Mouse (Mus musculus): ENCODE data around the gene Rnaseh2a. TPM values are rescaled to one million over a fixed set of nuclear protein-coding genes. Genes with fewer than 3 reads are reported as not detected.

The Rnaseh2a gene
- polyA plus RNA-seq, 1 experiment: 30.4 TPM

- peak; percentile 68 for DNase-seq
- TF ChIP-seq CTCF (IDR thresholded peaks at IDR 0.05; ENCODE audit: insufficient read depth, low read length): no peak
- no peak for TF ChIP-seq POLR2A (IDR thresholded peaks at IDR 0.05; ENCODE audit: borderline replicate concordance, extremely low read depth, low read depth, low read length)
- Histone ChIP-seq H3K4me3 (replicated peaks; ENCODE audit: extremely low read depth, low read depth, low read length) (no peak overlapping the region), H3K4me1 (ENCODE audit: control insufficient read depth, insufficient read depth, low read length) (peaks cover 3% of the 10 kb centered on the region; the same call in 1 of the 2 replicates)
- 5% methylated on average over 18 of the region's 18 CpGs for WGBS
These were observed 16.8 kb downstream of the Rnaseh2a start for GRCm38 (mm10) chr8:84952612-84953255.

- 24% methylated on average over 12 of the region's 12 CpGs for WGBS
- no peak overlapping the region for H3K4me3 ChIP-seq (replicated peaks; ENCODE audit: extremely low read depth, low read depth, low read length)
- H3K4me1 ChIP-seq (ENCODE audit: control insufficient read depth, insufficient read depth, low read length): peaks cover 3% of the 10 kb centered on the region
- no peak for TF ChIP-seq CTCF (IDR thresholded peaks at IDR 0.05; ENCODE audit: insufficient read depth, low read length)
- TF ChIP-seq POLR2A (IDR thresholded peaks at IDR 0.05; ENCODE audit: borderline replicate concordance, extremely low read depth, low read depth, low read length): no peak
- no peak for DNase-seq
These were observed 19.8 kb downstream of the Rnaseh2a start for GRCm38 (mm10) chr8:84949753-84950152.

- DNase-seq: peak; percentile 49
- no peak overlapping the region for H3K4me3 ChIP-seq (replicated peaks; ENCODE audit: extremely low read depth, low read depth, low read length)
- H3K4me1 ChIP-seq (ENCODE audit: control insufficient read depth, insufficient read depth, low read length): no peaks in the 10 kb centered on the region; the same call in 1 of the 2 replicates
- TF ChIP-seq POLR2A (IDR thresholded peaks at IDR 0.05; ENCODE audit: borderline replicate concordance, extremely low read depth, low read depth, low read length) (no peak), CTCF (IDR thresholded peaks at IDR 0.05; ENCODE audit: insufficient read depth, low read length) (no peak)
- 11% methylated on average over 9 of the region's 9 CpGs for WGBS
These were observed 22.4 kb downstream of the Rnaseh2a start for GRCm38 (mm10) chr8:84947241-84947545.

GRCm38 (mm10) chr8:84946528-84947240 lies 22.9 kb downstream of the Rnaseh2a start, which contains the start of gene Rtbdn:
Rtbdn (plus strand) TSS chr8:84946991.
- TF ChIP-seq POLR2A (IDR thresholded peaks at IDR 0.05; ENCODE audit: borderline replicate concordance, extremely low read depth, low read depth, low read length) (no peak), CTCF (IDR thresholded peaks at IDR 0.05; ENCODE audit: insufficient read depth, low read length) (no peak)
- WGBS: 10% methylated on average over 17 of the region's 17 CpGs
- H3K4me3 ChIP-seq (replicated peaks; ENCODE audit: extremely low read depth, low read depth, low read length): no peak within 1 kb of the TSS
- no peak for DNase-seq
- H3K4me1 ChIP-seq (ENCODE audit: control insufficient read depth, insufficient read depth, low read length): no peaks in the 10 kb centered on the region; the same call in 1 of the 2 replicates

- 2% methylated on average over 55 of the region's 67 CpGs for WGBS
- no peak for TF ChIP-seq CTCF (IDR thresholded peaks at IDR 0.05; ENCODE audit: insufficient read depth, low read length)
- no peak for TF ChIP-seq POLR2A (IDR thresholded peaks at IDR 0.05; ENCODE audit: borderline replicate concordance, extremely low read depth, low read depth, low read length)
- H3K4me1 ChIP-seq (ENCODE audit: control insufficient read depth, insufficient read depth, low read length): no peaks in the 10 kb centered on the region; the same call in 1 of the 2 replicates
- DNase-seq: no peak
- no peak overlapping the region for H3K4me3 ChIP-seq (replicated peaks; ENCODE audit: extremely low read depth, low read depth, low read length)
These were observed 23.7 kb downstream of the Rnaseh2a start for GRCm38 (mm10) chr8:84945633-84946527.

- no peak for TF ChIP-seq POLR2A (IDR thresholded peaks at IDR 0.05; ENCODE audit: borderline replicate concordance, extremely low read depth, low read depth, low read length)
- TF ChIP-seq CTCF (IDR thresholded peaks at IDR 0.05; ENCODE audit: insufficient read depth, low read length): no peak
- DNase-seq: no peak
- WGBS: 7% methylated on average over 11 of the region's 11 CpGs
- no peaks in the 10 kb centered on the region; the same call in 1 of the 2 replicates for H3K4me1 ChIP-seq (ENCODE audit: control insufficient read depth, insufficient read depth, low read length)
- H3K4me3 ChIP-seq (replicated peaks; ENCODE audit: extremely low read depth, low read depth, low read length): no peak overlapping the region
These were observed 24.3 kb downstream of the Rnaseh2a start for GRCm38 (mm10) chr8:84945235-84945632.

GRCm38 (mm10) chr8:84944478-84945160 lies 24.9 kb downstream of the Rnaseh2a start:
- Histone ChIP-seq H3K4me1 (ENCODE audit: control insufficient read depth, insufficient read depth, low read length) (no peaks in the 10 kb centered on the region; the same call in 1 of the 2 replicates), H3K4me3 (replicated peaks; ENCODE audit: extremely low read depth, low read depth, low read length) (no peak overlapping the region)
- TF ChIP-seq POLR2A (IDR thresholded peaks at IDR 0.05; ENCODE audit: borderline replicate concordance, extremely low read depth, low read depth, low read length) (no peak), CTCF (IDR thresholded peaks at IDR 0.05; ENCODE audit: insufficient read depth, low read length) (no peak)
- WGBS: 4% methylated on average over 26 of the region's 26 CpGs
- no peak for DNase-seq

GRCm38 (mm10) chr8:84943699-84944098 lies 25.9 kb downstream of the Rnaseh2a start:
- no peak for TF ChIP-seq POLR2A (IDR thresholded peaks at IDR 0.05; ENCODE audit: borderline replicate concordance, extremely low read depth, low read depth, low read length)
- TF ChIP-seq CTCF (IDR thresholded peaks at IDR 0.05; ENCODE audit: insufficient read depth, low read length): no peak
- Histone ChIP-seq H3K4me1 (ENCODE audit: control insufficient read depth, insufficient read depth, low read length) (no peaks in the 10 kb centered on the region; the same call in 1 of the 2 replicates), H3K4me3 (replicated peaks; ENCODE audit: extremely low read depth, low read depth, low read length) (no peak overlapping the region)
- DNase-seq: no peak
- WGBS: 20% methylated on average over 4 of the region's 4 CpGs

Measured in lung, adult 2 months (tissue).